Mouse (Mus musculus): ENCODE measurements around the gene Gm572. TPM values are rescaled to one million over a fixed set of nuclear protein-coding genes. Genes with fewer than 3 reads are reported as not detected.
A peak's percentile ranks its signal among the peaks of the same experiment; 100 is the strongest.

Gene Gm572
- total and polyA plus RNA-seq, 2 experiments from 2014 or later = not detected

DNA sequence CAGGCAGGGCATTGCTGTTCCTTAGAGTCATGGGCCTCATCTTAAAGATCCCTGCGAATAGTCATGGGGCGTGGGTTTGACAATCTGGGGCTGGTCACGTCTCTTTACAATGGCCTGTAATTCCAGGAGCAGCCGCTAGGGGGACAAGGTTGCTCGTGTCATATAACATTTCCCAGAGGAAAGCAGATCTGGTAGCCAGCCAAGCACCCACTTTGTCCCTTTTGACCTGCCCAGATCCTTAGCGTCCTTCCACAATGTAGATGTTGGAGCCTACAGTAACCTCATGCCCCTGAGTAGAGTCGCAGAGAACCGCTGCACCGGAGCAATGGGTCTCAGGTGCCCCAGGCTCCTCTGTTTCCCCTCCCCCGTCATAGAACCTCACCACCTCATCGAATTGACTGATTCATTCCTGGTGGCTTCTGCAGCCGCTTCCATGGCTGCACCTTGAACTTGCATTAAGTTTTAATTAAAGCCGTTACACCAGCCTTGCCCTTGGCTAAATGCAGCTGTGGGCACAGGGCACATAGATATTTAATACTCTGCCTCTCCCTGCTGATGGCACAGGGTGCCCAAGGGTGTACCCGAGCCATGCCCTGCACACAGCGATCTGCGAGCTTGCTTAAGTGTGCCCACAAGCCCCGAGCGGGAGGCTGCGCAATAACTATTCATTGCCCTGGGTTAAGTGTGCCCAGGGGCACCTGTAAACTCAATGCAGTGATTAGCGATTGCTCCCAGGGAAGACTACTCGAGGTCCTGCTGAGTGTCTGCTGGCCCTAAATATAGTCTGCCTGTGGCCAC, 19.2 kb downstream of the Gm572 start:
- Histone ChIP-seq H3K36me3 (ENCODE audit: insufficient read depth, low read length) (no peaks in the 10 kb centered on the region), H3K4me1 (ENCODE audit: insufficient read depth, low read length) (no peaks in the 10 kb centered on the region), H3K27me3 (ENCODE audit: insufficient read depth, low read length) (no peaks in the 10 kb centered on the region), H3K9ac (replicated peaks; ENCODE audit: low read length) (no peak overlapping the region), H3K4me3 (ENCODE audit: low read length) (no peak overlapping the region), H3K4me2 (ENCODE audit: low read depth, low read length) (peak overlapping the region; percentile 10; the same call in 1 of the 2 replicates), H3K9me3 (ENCODE audit: low read length) (no peaks in the 10 kb centered on the region), H3K27ac (no peak overlapping the region)
- peak; percentile 91 for TF ChIP-seq CTCF (IDR thresholded peaks at IDR 0.05; ENCODE audit: low read depth)
- WGBS = 33% methylated on average over 21 of the region's 21 CpGs
- ATAC-seq (peak; percentile 50; the same call in 1 of the 2 replicates), DNase-seq (ENCODE audit: low spot score) (peak; percentile 81)

DNA sequence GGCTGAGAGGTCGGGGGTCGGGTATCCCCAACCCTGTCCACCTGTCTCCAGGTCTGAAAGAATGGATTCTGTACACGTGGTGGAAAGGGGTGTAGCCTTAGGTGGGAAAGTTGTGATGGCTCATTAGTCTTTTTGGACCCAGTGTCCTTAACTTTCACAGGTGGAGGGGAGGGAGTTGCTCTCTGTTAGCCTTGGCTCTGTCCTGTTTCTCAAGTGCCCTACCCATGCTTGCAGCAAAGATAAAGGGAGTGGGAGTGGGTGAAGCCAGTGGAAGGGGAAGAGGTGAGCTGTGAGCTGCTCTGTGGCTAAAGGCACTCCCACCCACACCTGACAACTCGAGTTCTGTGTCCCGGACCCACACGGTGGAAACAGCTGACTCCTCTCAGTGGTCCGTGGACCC, 20.2 kb downstream of the Gm572 start:
- no peaks in the 10 kb centered on the region for H3K9me3 ChIP-seq (ENCODE audit: low read length)
- no peak for ATAC-seq
- no peaks in the 10 kb centered on the region for H3K27me3 ChIP-seq (ENCODE audit: insufficient read depth, low read length)
- no peak overlapping the region for H3K9ac ChIP-seq (replicated peaks; ENCODE audit: low read length)
- TF ChIP-seq CTCF (IDR thresholded peaks at IDR 0.05; ENCODE audit: low read depth) = no peak
- no peak overlapping the region for H3K4me3 ChIP-seq (ENCODE audit: low read length)
- no peak overlapping the region for H3K4me2 ChIP-seq (ENCODE audit: low read depth, low read length)
- no peaks in the 10 kb centered on the region for H3K36me3 ChIP-seq (ENCODE audit: insufficient read depth, low read length)
- no peaks in the 10 kb centered on the region for H3K4me1 ChIP-seq (ENCODE audit: insufficient read depth, low read length)
- DNase-seq (ENCODE audit: low spot score) = no peak
- no peak overlapping the region for H3K27ac ChIP-seq
- WGBS = 70% methylated on average over 7 of the region's 7 CpGs

DNA sequence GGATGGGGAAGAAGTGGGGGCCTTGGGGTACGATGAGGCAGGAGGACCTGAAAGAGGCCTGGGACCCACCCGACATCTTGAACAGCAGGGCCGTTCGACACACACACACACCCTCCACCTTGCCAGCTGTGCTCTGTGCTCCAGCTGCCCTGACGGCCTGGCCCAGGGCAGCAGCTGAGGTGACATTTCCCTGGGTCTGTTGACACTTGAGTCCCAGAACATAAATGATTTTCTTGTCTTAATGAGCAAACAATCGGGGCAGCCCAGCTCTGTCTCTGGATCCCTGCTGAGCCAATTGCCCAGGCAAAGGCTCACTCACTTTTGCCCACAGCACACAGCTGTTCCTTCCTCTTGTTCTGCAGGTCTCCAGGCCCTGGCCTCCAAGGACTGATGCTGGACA, 20.9 kb downstream of the Gm572 start:
- TF ChIP-seq CTCF (IDR thresholded peaks at IDR 0.05; ENCODE audit: low read depth) = no peak
- DNase-seq (ENCODE audit: low spot score) = no peak
- H3K4me1 ChIP-seq (ENCODE audit: insufficient read depth, low read length) = no peaks in the 10 kb centered on the region
- ATAC-seq = no peak
- no peak overlapping the region for H3K27ac ChIP-seq
- H3K9me3 ChIP-seq (ENCODE audit: low read length) = no peaks in the 10 kb centered on the region
- H3K9ac ChIP-seq (replicated peaks; ENCODE audit: low read length) = no peak overlapping the region
- H3K27me3 ChIP-seq (ENCODE audit: insufficient read depth, low read length) = no peaks in the 10 kb centered on the region
- no peak overlapping the region for H3K4me3 ChIP-seq (ENCODE audit: low read length)
- WGBS = 50% methylated on average over 6 of the region's 6 CpGs
- no peaks in the 10 kb centered on the region for H3K36me3 ChIP-seq (ENCODE audit: insufficient read depth, low read length)
- no peak overlapping the region for H3K4me2 ChIP-seq (ENCODE audit: low read depth, low read length)

DNA sequence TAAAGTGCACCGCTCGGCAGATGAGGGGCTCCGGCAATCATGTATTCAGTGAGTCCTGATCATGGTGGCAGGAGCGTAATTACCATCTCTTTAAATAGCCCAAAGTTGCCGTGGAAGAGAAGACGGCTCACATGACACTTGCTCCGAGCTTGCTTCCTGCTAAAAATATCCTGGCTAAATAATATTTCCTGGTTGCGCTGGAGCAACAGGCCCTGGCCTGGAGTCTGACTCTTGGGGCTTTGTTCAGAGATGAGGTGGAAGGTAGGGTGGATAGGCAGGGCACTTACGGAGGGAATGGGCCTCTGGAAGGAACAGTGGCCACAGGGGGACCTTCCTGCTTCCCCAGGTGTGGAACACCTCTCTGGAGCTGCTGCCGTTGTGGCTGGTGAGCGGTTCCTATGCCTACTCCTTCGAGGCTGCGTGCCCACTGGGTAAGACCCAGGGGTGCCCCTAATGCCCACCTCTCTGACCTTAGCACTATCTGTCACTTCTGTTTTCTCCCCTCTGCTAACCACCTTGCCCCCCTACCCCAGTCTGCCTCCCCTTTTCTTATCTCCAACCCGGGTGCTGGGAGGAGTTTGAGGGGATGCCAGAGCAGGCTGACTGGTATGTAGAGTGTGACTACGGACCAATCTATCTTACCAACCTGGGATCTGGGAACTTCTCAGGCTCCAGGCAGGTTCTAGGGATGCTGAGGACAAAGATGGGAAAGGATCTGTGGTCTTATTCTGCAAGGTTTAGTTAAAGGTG, 24.1 kb downstream of the Gm572 start:
- no peak for ATAC-seq
- H3K27ac ChIP-seq = no peak overlapping the region
- no peak overlapping the region for H3K4me3 ChIP-seq (ENCODE audit: low read length)
- no peak overlapping the region for H3K9ac ChIP-seq (replicated peaks; ENCODE audit: low read length)
- 84% methylated on average over 15 of the region's 15 CpGs for WGBS
- no peak for TF ChIP-seq CTCF (IDR thresholded peaks at IDR 0.05; ENCODE audit: low read depth)
- H3K4me2 ChIP-seq (ENCODE audit: low read depth, low read length) = no peak overlapping the region
- H3K27me3 ChIP-seq (ENCODE audit: insufficient read depth, low read length) = no peaks in the 10 kb centered on the region
- no peak for DNase-seq (ENCODE audit: low spot score)
- no peaks in the 10 kb centered on the region for H3K9me3 ChIP-seq (ENCODE audit: low read length)
- no peaks in the 10 kb centered on the region for H3K36me3 ChIP-seq (ENCODE audit: insufficient read depth, low read length)
- no peaks in the 10 kb centered on the region for H3K4me1 ChIP-seq (ENCODE audit: insufficient read depth, low read length)

DNA sequence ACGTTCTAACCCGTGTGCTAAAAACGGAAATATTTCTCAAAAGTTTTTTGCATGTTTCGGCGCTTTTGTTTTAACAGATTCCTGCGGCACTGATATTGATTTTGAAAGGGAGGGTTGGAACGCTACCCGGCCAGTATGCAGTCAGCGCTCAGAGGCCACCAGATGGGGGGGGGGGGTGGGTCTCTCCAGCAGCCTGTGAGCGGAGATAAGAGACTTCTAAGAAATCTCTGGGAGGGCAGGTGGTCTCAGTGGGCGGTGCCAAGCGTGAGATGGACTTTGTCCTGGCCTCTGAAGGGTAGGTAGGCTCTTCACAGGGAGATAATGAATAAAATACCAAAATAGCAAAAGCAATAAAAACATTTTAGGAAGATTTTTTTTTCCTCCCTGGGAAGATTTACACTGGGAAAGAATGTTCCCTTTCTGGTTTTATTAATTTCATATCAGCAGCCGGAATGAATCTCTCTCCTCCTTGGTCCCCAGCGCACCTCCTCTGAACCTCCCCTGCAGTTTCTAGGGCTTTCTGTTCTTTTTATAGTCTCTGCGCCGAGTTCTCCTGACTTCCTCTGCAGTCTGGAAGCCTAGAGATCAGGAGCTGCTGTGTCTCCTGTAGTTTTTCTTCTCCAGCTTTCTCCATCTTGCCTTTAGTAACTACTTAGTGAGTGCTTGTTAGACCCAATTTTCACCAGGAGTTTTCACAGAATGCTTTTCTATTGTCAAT, 28.3 kb downstream of the Gm572 start:
- no peaks in the 10 kb centered on the region for H3K27me3 ChIP-seq (ENCODE audit: insufficient read depth, low read length)
- H3K36me3 ChIP-seq (ENCODE audit: insufficient read depth, low read length) = no peaks in the 10 kb centered on the region
- ATAC-seq = no peak
- H3K4me1 ChIP-seq (ENCODE audit: insufficient read depth, low read length) = peaks cover 3% of the 10 kb centered on the region
- WGBS = 63% methylated on average over 16 of the region's 16 CpGs
- DNase-seq (ENCODE audit: low spot score) = no peak
- no peak overlapping the region for H3K9ac ChIP-seq (replicated peaks; ENCODE audit: low read length)
- H3K4me3 ChIP-seq (ENCODE audit: low read length) = no peak overlapping the region
- no peaks in the 10 kb centered on the region for H3K9me3 ChIP-seq (ENCODE audit: low read length)
- H3K27ac ChIP-seq = no peak overlapping the region
- H3K4me2 ChIP-seq (ENCODE audit: low read depth, low read length) = no peak overlapping the region
- no peak for TF ChIP-seq CTCF (IDR thresholded peaks at IDR 0.05; ENCODE audit: low read depth)

DNA sequence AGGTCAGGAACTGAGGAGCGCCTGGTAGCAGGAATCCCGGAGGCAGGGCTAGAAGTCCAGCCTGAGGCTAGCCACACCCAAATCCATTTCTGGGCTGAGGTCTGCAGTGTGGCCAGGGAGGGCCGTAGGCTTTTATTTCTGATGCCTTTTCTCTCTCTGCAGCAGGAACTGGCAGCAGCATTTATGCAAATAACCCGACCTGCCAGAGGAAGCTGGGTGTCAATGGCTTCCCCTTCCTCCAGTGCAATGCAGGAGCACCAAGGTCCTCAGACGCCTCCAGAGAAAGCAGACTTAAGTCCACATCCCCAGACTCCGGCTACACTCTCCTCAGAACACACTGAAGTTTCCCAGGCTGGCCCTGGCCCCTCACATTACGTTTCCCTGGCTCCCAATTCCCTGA, 31.9 kb downstream of the Gm572 start:
- no peak overlapping the region for H3K27ac ChIP-seq
- no peaks in the 10 kb centered on the region for H3K36me3 ChIP-seq (ENCODE audit: insufficient read depth, low read length)
- H3K4me3 ChIP-seq (ENCODE audit: low read length) = no peak overlapping the region
- no peaks in the 10 kb centered on the region for H3K27me3 ChIP-seq (ENCODE audit: insufficient read depth, low read length)
- WGBS = 53% methylated on average over 7 of the region's 7 CpGs
- DNase-seq (ENCODE audit: low spot score) (no peak), ATAC-seq (no peak)
- H3K9ac ChIP-seq (replicated peaks; ENCODE audit: low read length) = no peak overlapping the region
- no peak for TF ChIP-seq CTCF (IDR thresholded peaks at IDR 0.05; ENCODE audit: low read depth)
- H3K4me1 ChIP-seq (ENCODE audit: insufficient read depth, low read length) = peaks cover 6% of the 10 kb centered on the region
- H3K9me3 ChIP-seq (ENCODE audit: low read length) = no peaks in the 10 kb centered on the region
- no peak overlapping the region for H3K4me2 ChIP-seq (ENCODE audit: low read depth, low read length)

Data from hindbrain, postnatal 0 days (tissue).